Mouse (Mus musculus) embryo, embryonic 10 days (tissue): ENCODE results near the gene Hydin.

ENCODE experiments used
- DNase-seq: peaks from one replicate; pipeline ENCODE4 v3.0.0-alpha.2; 2015; ENCODE audit warnings: low spot score

Gene Hydin

DNA sequence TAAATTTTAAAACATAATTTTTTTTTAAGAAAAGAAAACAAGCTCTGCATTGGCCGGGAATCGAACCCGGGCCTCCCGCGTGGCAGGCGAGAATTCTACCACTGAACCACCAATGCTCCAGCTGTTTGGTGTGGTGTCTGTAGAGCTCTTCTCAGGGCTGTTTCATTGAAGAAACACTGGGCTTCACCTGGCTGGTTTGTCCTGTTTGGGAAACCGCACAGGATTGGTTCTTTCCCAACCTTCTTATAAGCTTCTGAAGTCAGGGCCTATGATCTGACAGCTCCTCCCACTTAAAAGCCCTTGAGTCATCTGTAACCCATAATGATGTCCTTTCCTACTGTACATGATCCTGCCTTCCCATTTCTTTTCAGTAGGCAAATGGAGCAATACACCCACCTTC, 364.4 kb downstream of the Hydin start:
- DNase-seq = no peak

GRCm38 (mm10) chr8:110633814-110634213, 367.0 kb downstream of the Hydin start:
- DNase-seq = no peak

GRCm38 (mm10) chr8:110636182-110636581, 369.4 kb downstream of the Hydin start:
- DNase-seq = no peak

DNA sequence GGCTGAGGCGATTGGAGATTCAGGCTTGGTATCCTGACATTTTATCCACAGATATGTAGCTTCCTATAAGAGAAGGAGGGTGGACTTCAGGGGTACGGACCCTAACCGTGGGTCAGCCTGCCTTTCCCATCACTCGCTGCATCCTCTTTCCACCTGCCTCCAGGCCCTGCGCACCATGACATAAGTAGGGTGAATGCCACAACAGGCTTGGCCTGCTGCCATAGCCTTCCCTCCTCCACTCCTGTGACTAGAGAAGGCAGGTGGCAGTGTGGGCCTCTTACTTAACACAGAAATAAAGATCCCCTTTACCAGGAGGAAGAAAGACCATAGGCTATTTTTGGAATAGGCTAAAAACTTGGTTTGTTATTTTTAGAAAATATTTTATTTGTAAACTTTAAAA, 375.6 kb downstream of the Hydin start:
- no peak for DNase-seq

DNA sequence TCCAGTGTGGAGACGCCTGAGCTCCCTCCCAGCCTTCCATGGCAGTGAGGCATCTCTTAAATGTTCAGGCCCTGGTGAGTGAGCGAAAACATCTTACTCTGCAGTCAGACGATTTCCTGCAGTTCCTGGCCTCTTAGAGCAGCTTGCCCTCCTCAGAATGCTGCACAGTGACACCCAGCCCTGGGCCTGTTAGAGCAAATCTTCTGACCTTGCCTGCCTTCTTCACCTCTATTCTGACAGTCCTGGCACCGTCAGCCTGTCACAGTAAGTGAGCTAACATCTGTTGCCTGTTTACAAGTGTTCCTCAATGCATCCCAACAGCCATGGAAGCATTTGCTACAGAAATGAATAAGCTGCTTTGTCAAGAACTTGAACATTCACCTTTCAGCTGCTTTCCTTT, 376.4 kb downstream of the Hydin start:
- DNase-seq = no peak

DNA sequence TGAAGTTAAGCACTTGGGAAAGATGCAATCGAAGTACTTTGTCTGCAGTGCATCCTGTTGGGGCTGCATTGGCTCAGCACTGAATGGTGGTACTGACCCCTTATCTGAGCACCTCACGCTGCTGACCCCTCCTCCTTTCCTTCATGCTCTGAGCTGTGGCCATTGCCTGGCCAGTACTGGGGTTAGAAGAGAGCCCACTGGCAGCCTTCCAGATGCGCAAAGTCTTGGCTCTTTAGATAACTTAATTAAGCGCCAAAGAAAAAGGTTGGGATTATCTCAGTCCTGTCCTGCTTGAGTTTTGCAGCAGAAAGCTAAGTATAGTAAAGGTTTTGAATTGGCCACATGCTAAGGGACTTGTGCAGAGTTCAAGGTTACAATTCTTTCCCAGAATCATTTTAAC, 377.6 kb downstream of the Hydin start:
- DNase-seq = no peak

DNA sequence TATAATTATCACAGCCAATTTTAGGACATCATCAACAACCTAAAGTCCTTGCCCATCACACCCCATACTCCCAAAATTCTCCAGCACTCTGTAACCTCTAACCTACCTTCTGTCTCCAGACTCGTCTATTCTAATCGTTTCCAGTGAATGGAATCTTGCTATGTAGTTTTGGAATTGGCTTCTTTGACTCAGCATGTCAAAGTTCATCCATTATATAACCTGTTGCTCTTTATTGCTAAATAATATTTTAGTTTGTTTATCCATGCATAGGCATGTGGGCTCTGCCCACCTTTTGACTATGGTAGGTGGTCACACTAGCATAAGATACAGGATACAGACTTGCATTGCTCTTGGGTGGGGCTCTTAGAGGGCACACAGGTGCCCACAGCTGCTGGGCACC, 378.1 kb downstream of the Hydin start:
- no peak for DNase-seq

- no peak for DNase-seq
Measured at GRCm38 (mm10) chr8:110645340-110645739, 378.6 kb downstream of the Hydin start.

GRCm38 (mm10) chr8:110646064-110646463, 379.3 kb downstream of the Hydin start:
- peak; percentile 70 for DNase-seq

GRCm38 (mm10) chr8:110648577-110648976, 381.8 kb downstream of the Hydin start:
- DNase-seq = no peak

DNA sequence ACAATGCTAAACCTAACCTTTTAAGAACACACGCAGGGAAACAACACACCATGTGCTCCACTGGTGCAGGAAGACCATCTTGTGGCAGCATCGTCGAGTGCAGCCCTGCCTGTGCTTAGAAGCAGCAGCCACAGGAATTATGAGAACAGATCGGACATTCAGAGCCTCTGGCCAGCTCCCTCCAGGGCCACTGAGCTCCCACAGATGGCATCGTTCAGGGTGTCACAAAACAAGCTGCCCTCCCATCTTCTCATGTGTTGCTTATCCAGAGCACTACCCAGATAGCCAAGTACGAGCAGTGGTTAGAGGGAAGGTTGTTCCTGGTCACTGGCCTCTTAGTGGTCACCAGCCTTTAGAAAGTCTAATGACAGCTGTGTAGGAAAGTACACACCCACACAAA, 382.5 kb downstream of the Hydin start:
- no peak for DNase-seq

- no peak for DNase-seq
Measured at GRCm38 (mm10) chr8:110650838-110651237, 384.1 kb downstream of the Hydin start.

DNA sequence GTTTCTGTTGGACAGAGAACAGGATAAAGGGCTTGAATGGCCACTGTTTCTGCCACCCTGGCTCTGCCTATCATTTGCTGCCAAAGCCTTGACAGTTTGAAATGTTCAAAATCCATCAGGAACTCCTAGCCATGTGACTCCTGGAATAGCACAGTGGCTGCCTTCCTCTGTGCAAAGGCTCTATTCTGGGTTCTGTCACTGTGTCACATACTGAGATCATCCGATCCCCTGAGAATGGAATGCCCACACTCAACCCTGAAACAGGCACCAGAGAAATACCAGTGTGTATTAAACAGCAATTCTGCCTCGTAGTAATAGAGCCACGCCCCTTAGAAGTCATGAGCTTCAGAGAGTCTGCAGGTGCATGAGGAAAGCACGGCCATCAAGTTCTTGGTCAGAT, 385.1 kb downstream of the Hydin start:
- no peak for DNase-seq

DNA sequence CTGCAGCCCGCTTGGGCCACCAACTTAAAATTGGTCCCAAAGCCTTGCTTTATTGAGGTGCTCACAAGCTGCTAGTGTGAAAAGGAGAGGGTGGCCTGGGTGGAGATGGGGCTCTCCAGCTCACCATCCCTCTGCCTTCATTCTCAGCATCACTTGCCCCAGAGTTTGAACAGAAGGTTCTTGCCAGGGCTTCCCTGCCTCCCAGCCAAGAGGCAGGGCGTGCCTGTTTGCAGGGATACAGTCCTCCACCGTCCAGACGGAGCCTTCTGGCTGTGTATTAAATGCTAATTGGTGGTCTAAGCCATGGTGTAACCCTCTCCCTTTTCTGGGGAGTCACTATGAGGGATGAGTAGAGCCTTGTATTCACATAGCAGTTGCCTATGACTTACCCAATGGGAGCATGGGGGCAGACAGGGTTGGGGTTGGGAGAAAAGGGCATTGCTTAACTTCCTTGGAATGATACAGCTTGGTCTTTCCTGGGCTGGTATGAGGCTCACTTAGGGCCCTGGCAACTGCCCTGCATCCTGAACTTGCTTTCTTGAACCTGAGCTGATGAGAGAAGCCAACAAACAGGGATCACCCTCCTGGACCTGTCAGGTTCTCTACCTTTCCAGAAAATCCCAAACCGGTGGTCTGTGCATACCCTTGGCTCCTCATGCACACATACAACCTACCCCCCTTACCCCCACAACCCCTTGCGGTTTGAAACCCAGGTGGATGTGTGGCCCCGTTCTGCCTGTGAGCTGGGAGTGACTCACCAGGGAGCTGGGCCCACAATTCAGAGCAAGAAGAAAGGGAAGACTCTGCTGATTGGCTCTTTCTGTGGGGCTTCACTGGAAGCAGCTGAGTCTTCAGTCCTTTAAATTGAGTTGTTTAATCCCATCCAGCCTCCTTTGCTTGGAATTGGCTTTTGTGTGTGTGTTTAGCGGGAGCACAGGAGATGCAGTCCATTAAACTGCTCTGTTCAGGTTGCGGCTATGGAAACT, 387.6 kb downstream of the Hydin start:
- no peak for DNase-seq

DNA sequence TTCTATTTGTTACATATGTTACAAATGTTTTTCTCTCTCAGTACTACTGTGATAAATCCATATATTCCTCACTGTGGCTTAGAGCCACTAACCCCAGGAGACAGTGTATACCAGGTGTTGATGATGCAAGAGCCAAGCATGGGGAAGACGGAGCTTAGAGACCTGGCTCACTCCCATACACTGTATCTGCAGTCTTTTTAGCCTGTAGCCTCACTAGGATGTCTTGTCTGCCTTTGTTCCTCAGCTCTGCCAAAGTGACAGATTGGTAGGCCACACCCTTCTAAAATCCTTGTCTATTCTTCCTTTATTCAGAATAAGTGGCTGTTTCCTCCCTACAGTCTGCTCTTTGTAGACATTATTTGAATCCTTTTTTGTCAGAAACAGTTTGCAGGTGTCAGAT, 389.1 kb downstream of the Hydin start:
- no peak for DNase-seq

GRCm38 (mm10) chr8:110657661-110658060, 390.9 kb downstream of the Hydin start:
- no peak for DNase-seq
